In genomic region chr13:99186859-99187258, GRCm38 (mm10) we compare ENCODE assay signal across 18 mouse cellular contexts. TPM values are rescaled to one million over a fixed set of nuclear protein-coding genes. Genes with fewer than 3 reads are reported as not detected.
DNase-seq lines count a peak whose midpoint lies in the region; ATAC-seq and TF ChIP-seq lines count a peak whose summit lies in the region.
"Had no signal": no experiment of that assay in that cellular context is flagged by ENCODE, and none has a peak within 500 bp of the region (broad histone marks: within the 10 kb centered on the region; RNA-seq: fewer than 3 reads in every experiment).

No protein-coding gene starts in this region.

- no peaks in the 10 kb centered on the region for H3K4me1 ChIP-seq in intestine, embryonic 16.5 days (ENCODE audit: control insufficient read depth, insufficient read depth, low read length)
- no peaks in the 10 kb centered on the region for H3K4me1 ChIP-seq in intestine, embryonic 15.5 days (replicated peaks)
- H3K4me1 ChIP-seq in lung, adult 2 months (ENCODE audit: control insufficient read depth, insufficient read depth, low read length) = peaks cover 14% of the 10 kb centered on the region
- no peaks in the 10 kb centered on the region for H3K4me1 ChIP-seq in intestine, postnatal 0 days (replicated peaks; ENCODE audit: control insufficient read depth, insufficient read depth, low read length)
- H3K4me1 ChIP-seq: embryonic facial prominence, embryonic 15.5 days had no signal

- no peak for DNase-seq in gastrocnemius, adult 2 months
- DNase-seq in gastrocnemius, postnatal 14 days = no peak
- DNase-seq in lung, adult 2 months = no peak
- DNase-seq in lung, postnatal 4 days = no peak
- DNase-seq: adrenal gland, postnatal 36 days; cerebellum, adult 18-20 months; cerebellum, postnatal 25 days; forebrain, postnatal 0 days; kidney, adult 18-20 months; left cerebral cortex, postnatal 4 days; liver, postnatal 0 days had no signal

- no peaks in the 10 kb centered on the region for H3K36me3 ChIP-seq in intestine, embryonic 16.5 days (ENCODE audit: control insufficient read depth, insufficient read depth, low read length)
- H3K36me3 ChIP-seq in intestine, embryonic 15.5 days = no peaks in the 10 kb centered on the region
- H3K36me3 ChIP-seq in intestine, postnatal 0 days (ENCODE audit: control insufficient read depth, insufficient read depth) = no peaks in the 10 kb centered on the region
- H3K36me3 ChIP-seq: embryonic facial prominence, embryonic 15.5 days had no signal

- peak overlapping the region; percentile 89 for H3K27ac ChIP-seq in gastrocnemius, adult 2 months
- no peak overlapping the region for H3K27ac ChIP-seq in intestine, embryonic 16.5 days (ENCODE audit: low read length)
- H3K27ac ChIP-seq in intestine, embryonic 15.5 days = no peak overlapping the region
- H3K27ac ChIP-seq in intestine, postnatal 0 days (ENCODE audit: low read depth, low read length) = no peak overlapping the region
- H3K27ac ChIP-seq: embryonic facial prominence, embryonic 15.5 days; hindbrain, embryonic 14.5 days had no signal

- no peak for TF ChIP-seq POLR2A in lung, adult 2 months (IDR thresholded peaks at IDR 0.05; ENCODE audit: borderline replicate concordance, extremely low read depth, low read depth, low read length)

- H3K9me3 ChIP-seq in intestine, embryonic 16.5 days (ENCODE audit: control insufficient read depth, low read length) = no peaks in the 10 kb centered on the region
- H3K9me3 ChIP-seq in intestine, embryonic 15.5 days = no peaks in the 10 kb centered on the region
- no peaks in the 10 kb centered on the region for H3K9me3 ChIP-seq in intestine, postnatal 0 days (ENCODE audit: control insufficient read depth)
- H3K9me3 ChIP-seq: embryonic facial prominence, embryonic 15.5 days had no signal

- 0 out of 2 replicates have a peak overlapping the region, but pooled peaks have one; percentile 0 for H3K4me2 ChIP-seq in intestine, embryonic 16.5 days (ENCODE audit: low read depth, low read length)
- no peak overlapping the region for H3K4me2 ChIP-seq in intestine, embryonic 15.5 days (replicated peaks)
- 0 out of 2 replicates have a peak overlapping the region, but pooled peaks have one; percentile 4 for H3K4me2 ChIP-seq in intestine, postnatal 0 days (replicated peaks; ENCODE audit: low read depth)
- H3K4me2 ChIP-seq: embryonic facial prominence, embryonic 15.5 days; hindbrain, embryonic 14.5 days; midbrain, embryonic 11.5 days had no signal

- no peaks in the 10 kb centered on the region for H3K27me3 ChIP-seq in intestine, embryonic 16.5 days (replicated peaks; ENCODE audit: control insufficient read depth, insufficient read depth, low read length)
- no peaks in the 10 kb centered on the region for H3K27me3 ChIP-seq in intestine, embryonic 15.5 days (replicated peaks)
- no peaks in the 10 kb centered on the region for H3K27me3 ChIP-seq in intestine, postnatal 0 days (replicated peaks; ENCODE audit: control insufficient read depth, insufficient read depth, low read length)
- H3K27me3 ChIP-seq: embryonic facial prominence, embryonic 15.5 days had no signal

- peak overlapping the region; percentile 69 for H3K4me3 ChIP-seq in gastrocnemius, adult 2 months
- H3K4me3 ChIP-seq in intestine, embryonic 16.5 days (ENCODE audit: low read length) = no peak overlapping the region
- H3K4me3 ChIP-seq in intestine, embryonic 15.5 days (replicated peaks) = no peak overlapping the region
- H3K4me3 ChIP-seq in lung, adult 2 months (replicated peaks; ENCODE audit: extremely low read depth, low read depth, low read length) = peak overlapping the region; percentile 80
- H3K4me3 ChIP-seq in intestine, postnatal 0 days (ENCODE audit: low read depth, low read length) = no peak overlapping the region
- H3K4me3 ChIP-seq: embryonic facial prominence, embryonic 15.5 days had no signal

- no peak for TF ChIP-seq CTCF in gastrocnemius, adult 2 months (IDR thresholded peaks at IDR 0.05)
- TF ChIP-seq CTCF in lung, adult 2 months (IDR thresholded peaks at IDR 0.05; ENCODE audit: insufficient read depth, low read length) = no peak
- TF ChIP-seq CTCF in intestine, postnatal 0 days (IDR thresholded peaks at IDR 0.05; ENCODE audit: low read depth) = no peak

- intact Hi-C loops in gastrocnemius, adult 2 months (cut with DNase I) = no loop called here
- intact Hi-C loops in gastrocnemius, postnatal 14 days (cut with DNase I; ENCODE audit: low total_unique reads) = loop anchor here (5.0 kb wide), 1 partner anchor 40 kb away; no protein-coding TSS in a partner anchor

- no peak overlapping the region for H3K9ac ChIP-seq in intestine, embryonic 16.5 days (ENCODE audit: low read depth, low read length)
- no peak overlapping the region for H3K9ac ChIP-seq in intestine, embryonic 15.5 days
- no peak overlapping the region for H3K9ac ChIP-seq in intestine, postnatal 0 days (ENCODE audit: low read depth, low read length)
- H3K9ac ChIP-seq: embryonic facial prominence, embryonic 15.5 days; forebrain, postnatal 0 days; hindbrain, embryonic 14.5 days; liver, postnatal 0 days had no signal

- 83% methylated on average over 7 of the region's 7 CpGs for WGBS in intestine, embryonic 16.5 days
- WGBS in intestine, embryonic 15.5 days = 87% methylated on average over 7 of the region's 7 CpGs
- WGBS in lung, adult 2 months = 58% methylated on average over 7 of the region's 7 CpGs
- WGBS in intestine, postnatal 0 days = 82% methylated on average over 7 of the region's 7 CpGs

- ATAC-seq in intestine, embryonic 16.5 days = no peak
- ATAC-seq in intestine, embryonic 15.5 days = no peak
- no peak for ATAC-seq in intestine, postnatal 0 days
- ATAC-seq in activated CD4-positive, CD25-positive, alpha-beta regulatory T cell, adult 4 months = no peak
- ATAC-seq: forebrain, postnatal 0 days; liver, postnatal 0 days had no signal

RNA-seq across cellular contexts. Expression of gene Zfp366, which starts 2.2 kb away (rescaled TPM):
- total RNA-seq in gastrocnemius, adult 2 months (2021) = 1 to 10 TPM; 3.1 to 7.8 TPM
- 1 to 10 TPM; 6.0 to 7.4 TPM for total RNA-seq in gastrocnemius, postnatal 14 days (2021)
- polyA plus RNA-seq in intestine, embryonic 16.5 days (2015; fragmentation: Nextera tagmentation; extraction: Ambion mirVana) = 0.50 and 0.53 TPM in 2 replicates
- 0.48 and 0.49 TPM in 2 replicates for polyA plus RNA-seq in intestine, embryonic 15.5 days (2015; fragmentation: Nextera tagmentation; extraction: Ambion mirVana)
- polyA plus RNA-seq in lung, adult 2 months (2012; rRNA removed) = 13.6 and 14.5 TPM in 2 replicates
- 0.38 and 0.39 TPM in 2 replicates for polyA plus RNA-seq in intestine, postnatal 0 days (2015; fragmentation: Nextera tagmentation; extraction: Ambion mirVana)
- polyA plus RNA-seq in activated CD4-positive, CD25-positive, alpha-beta regulatory T cell, adult 4 months (2017; shearing (Covaris generic)) = not detected

Comparison
In these comparisons a context has a peak if more than half of its experiments do, and no peak if none do; other contexts are left out.
1. H3K4me3 ChIP-seq: peak in gastrocnemius, adult 2 months (single experiment) and lung, adult 2 months (single experiment); none in intestine, embryonic 16.5 days (single experiment), intestine, embryonic 15.5 days (single experiment) and intestine, postnatal 0 days (single experiment).